Mouse (Mus musculus): ENCODE measurements around the gene Vps37d.

DNA sequence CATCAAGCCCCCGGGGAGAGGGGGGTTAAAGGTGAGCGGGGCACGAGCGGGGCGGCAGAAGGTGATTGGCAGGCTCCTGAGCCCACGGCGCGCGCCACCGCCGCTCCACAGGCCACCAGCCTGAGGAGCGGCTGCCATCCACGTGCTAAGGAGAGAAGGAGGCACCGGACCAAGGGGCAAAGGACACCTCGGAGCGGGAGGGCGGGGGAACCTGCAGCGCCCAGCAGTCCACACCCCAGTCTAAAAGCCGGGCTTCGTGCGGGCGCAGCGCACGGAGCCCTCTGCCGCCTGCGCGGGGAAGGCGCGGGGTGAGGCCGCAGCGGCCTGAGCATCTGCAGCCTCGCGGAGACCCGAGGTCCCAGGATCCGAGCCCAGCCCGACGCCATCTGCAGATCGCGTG, 11.6 kb upstream of the Vps37d start, which contains the start of gene Mlxipl:
- TF ChIP-seq CTCF (IDR thresholded peaks at IDR 0.05; ENCODE audit: low read depth) = peak; percentile 35; the same call in 1 of the 2 replicates
- TF ChIP-seq EP300 (optimal IDR thresholded peaks at IDR 0.05) = no peak
